ENCODE assay signal across 13 mouse cellular contexts in the genomic region with DNA sequence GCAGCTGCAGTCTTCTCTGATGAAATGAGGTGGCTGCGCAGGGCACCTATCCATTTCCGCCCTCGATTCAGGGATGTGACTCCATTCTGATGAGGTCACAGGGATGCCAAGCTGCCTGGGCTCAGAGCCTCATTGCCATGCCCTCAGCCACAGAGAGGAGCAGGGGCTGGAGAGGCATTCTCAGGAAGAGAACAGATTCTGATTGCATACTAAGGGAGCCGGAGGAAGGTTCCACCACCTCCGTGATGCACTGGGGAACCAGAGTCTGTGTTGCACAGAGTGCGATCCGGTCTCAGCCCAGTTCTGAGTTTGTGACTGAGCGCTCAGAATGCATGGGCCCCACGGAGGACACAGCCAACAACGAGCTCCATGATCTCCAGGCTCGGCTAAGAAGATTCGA.
"Had no signal": no experiment of that assay in that cellular context is flagged by ENCODE, and none has a peak within 500 bp of the region (broad histone marks: within the 10 kb centered on the region; RNA-seq: fewer than 3 reads in every experiment).

No protein-coding gene starts in this region.

- H3K9me3 ChIP-seq: limb, embryonic 13.5 days; midbrain, embryonic 10.5 days; neural tube, embryonic 13.5 days had no signal

- H3K4me3 ChIP-seq: left cerebral cortex, adult 2 months; limb, embryonic 13.5 days; midbrain, embryonic 10.5 days; neural tube, embryonic 13.5 days had no signal

- H3K27ac ChIP-seq: left cerebral cortex, adult 2 months; limb, embryonic 13.5 days; liver, embryonic 14.5 days; midbrain, embryonic 10.5 days; neural tube, embryonic 13.5 days had no signal

- DNase-seq: kidney, postnatal 14 days; lung, postnatal 36 days; retina, postnatal 1 day; right cerebral cortex, postnatal 4 days; thymus, adult 18-20 months; thymus, postnatal 14 days had no signal

- ATAC-seq: intestine, embryonic 16.5 days; midbrain, embryonic 16.5 days had no signal

- H3K27me3 ChIP-seq: limb, embryonic 13.5 days; neural tube, embryonic 13.5 days had no signal

- H3K4me1 ChIP-seq: neural tube, embryonic 13.5 days had no signal

- H3K4me2 ChIP-seq: limb, embryonic 13.5 days; neural tube, embryonic 13.5 days had no signal

- H3K9ac ChIP-seq: limb, embryonic 13.5 days; liver, embryonic 14.5 days; neural tube, embryonic 13.5 days had no signal

- H3K36me3 ChIP-seq: limb, embryonic 13.5 days; midbrain, embryonic 10.5 days; neural tube, embryonic 13.5 days had no signal
